Mouse (Mus musculus) neutrophil, adult 65 days (primary cell): ENCODE results near the gene Gm15091. TPM values are rescaled to one million over a fixed set of nuclear protein-coding genes. Genes with fewer than 3 reads are reported as not detected.

Experiments
- total RNA-seq: library from RNA; stranded (reverse); gene quantifications from 2 replicates; pipeline ENCODE4 v1.2.4, GENCODE M21; 2023

The Gm15091 gene
- not detected in 2 replicates for total RNA-seq

GRCm38 (mm10) chrX:149941355-149941754 lies at the start of gene Gm15091:
Gene Gm15091, plus strand, starts transcription at chrX:149941655.

Other genes with a start within 250 kb of the Gm15091 start
- gene Gm15097, start 157.2 kb upstream of the Gm15091 start, total RNA-seq: not detected in 2 replicates